Mouse (Mus musculus): Measurements from ENCODE around the gene Abhd14b. TPM values are rescaled to one million over a fixed set of nuclear protein-coding genes. Genes with fewer than 3 reads are reported as not detected.

Gene Abhd14b
- polyA plus RNA-seq (2014; fragmentation: Nextera tagmentation; extraction: Ambion mirVana): 4.2 and 6.0 TPM in 2 replicates

GRCm38 (mm10) chr9:106447348-106447747, at the start of gene Abhd14b, which contains the start of gene Abhd14a:
TSS of gene Abhd14b (plus strand) at chr9:106447459.
TSS of gene Abhd14a (minus strand) at chr9:106447678.
- H3K27me3 ChIP-seq (ENCODE audit: control insufficient read depth, insufficient read depth, low read length): no peaks in the 10 kb centered on the region
- ATAC-seq (ENCODE audit: low FRiP score) (peak; percentile 75), DNase-seq (ENCODE audit: low spot score) (peak; percentile 92)
- no peaks in the 10 kb centered on the region for H3K36me3 ChIP-seq (ENCODE audit: control insufficient read depth, insufficient read depth, low read length)
- H3K4me3 ChIP-seq (ENCODE audit: low read depth, low read length): peak within 1 kb of the TSS; percentile 36
- under 1% methylated on average over 24 of the region's 24 CpGs for WGBS
- H3K4me2 ChIP-seq (replicated peaks; ENCODE audit: low read depth, low read length): peak within 1 kb of the TSS; percentile 58
- H3K9me3 ChIP-seq (ENCODE audit: control insufficient read depth, low read length): no peaks in the 10 kb centered on the region
- H3K9ac ChIP-seq (ENCODE audit: low read depth, low read length): peak within 1 kb of the TSS; percentile 60
- peak within 1 kb of the TSS; percentile 54; the same call in 1 of the 2 replicates for H3K27ac ChIP-seq (ENCODE audit: low read depth, low read length)
- peaks cover 8% of the 10 kb centered on the region for H3K4me1 ChIP-seq (replicated peaks; ENCODE audit: control insufficient read depth, insufficient read depth, low read length)

- Histone ChIP-seq H3K27me3 (ENCODE audit: control insufficient read depth, insufficient read depth, low read length) (no peaks in the 10 kb centered on the region), H3K27ac (ENCODE audit: low read depth, low read length) (no peak overlapping the region), H3K9me3 (ENCODE audit: control insufficient read depth, low read length) (no peaks in the 10 kb centered on the region), H3K36me3 (ENCODE audit: control insufficient read depth, insufficient read depth, low read length) (no peaks in the 10 kb centered on the region), H3K4me2 (replicated peaks; ENCODE audit: low read depth, low read length) (no peak overlapping the region), H3K4me3 (ENCODE audit: low read depth, low read length) (no peak overlapping the region), H3K4me1 (replicated peaks; ENCODE audit: control insufficient read depth, insufficient read depth, low read length) (no peaks in the 10 kb centered on the region), H3K9ac (ENCODE audit: low read depth, low read length) (no peak overlapping the region)
- WGBS: 77% methylated on average over 4 of the region's 4 CpGs
- ATAC-seq (ENCODE audit: low FRiP score) (no peak), DNase-seq (ENCODE audit: low spot score) (no peak)
Observed at GRCm38 (mm10) chr9:106397733-106398132, 49.5 kb upstream of the Abhd14b start.

- no peak for ATAC-seq (ENCODE audit: low FRiP score)
- Histone ChIP-seq H3K9me3 (ENCODE audit: control insufficient read depth, low read length) (no peaks in the 10 kb centered on the region), H3K27ac (ENCODE audit: low read depth, low read length) (no peak overlapping the region), H3K27me3 (ENCODE audit: control insufficient read depth, insufficient read depth, low read length) (no peaks in the 10 kb centered on the region), H3K36me3 (ENCODE audit: control insufficient read depth, insufficient read depth, low read length) (no peaks in the 10 kb centered on the region), H3K4me1 (replicated peaks; ENCODE audit: control insufficient read depth, insufficient read depth, low read length) (no peaks in the 10 kb centered on the region), H3K4me3 (ENCODE audit: low read depth, low read length) (no peak overlapping the region), H3K4me2 (replicated peaks; ENCODE audit: low read depth, low read length) (no peak overlapping the region), H3K9ac (ENCODE audit: low read depth, low read length) (no peak overlapping the region)
- no peak for DNase-seq (ENCODE audit: low spot score)
- WGBS: 81% methylated on average over 9 of the region's 9 CpGs
Observed at GRCm38 (mm10) chr9:106398667-106399311, 48.5 kb upstream of the Abhd14b start.

- no peak overlapping the region for H3K27ac ChIP-seq (ENCODE audit: low read depth, low read length)
- H3K4me3 ChIP-seq (ENCODE audit: low read depth, low read length): no peak overlapping the region
- H3K4me1 ChIP-seq (replicated peaks; ENCODE audit: control insufficient read depth, insufficient read depth, low read length): no peaks in the 10 kb centered on the region
- H3K9me3 ChIP-seq (ENCODE audit: control insufficient read depth, low read length): no peaks in the 10 kb centered on the region
- DNase-seq (ENCODE audit: low spot score) (no peak), ATAC-seq (ENCODE audit: low FRiP score) (no peak)
- no peak overlapping the region for H3K9ac ChIP-seq (ENCODE audit: low read depth, low read length)
- H3K36me3 ChIP-seq (ENCODE audit: control insufficient read depth, insufficient read depth, low read length): no peaks in the 10 kb centered on the region
- 81% methylated on average over 3 of the region's 3 CpGs for WGBS
- H3K27me3 ChIP-seq (ENCODE audit: control insufficient read depth, insufficient read depth, low read length): no peaks in the 10 kb centered on the region
- H3K4me2 ChIP-seq (replicated peaks; ENCODE audit: low read depth, low read length): no peak overlapping the region
Observed at GRCm38 (mm10) chr9:106399808-106400207, 47.5 kb upstream of the Abhd14b start.

GRCm38 (mm10) chr9:106402149-106402548, 45.1 kb upstream of the Abhd14b start:
- Histone ChIP-seq H3K4me3 (ENCODE audit: low read depth, low read length) (no peak overlapping the region), H3K27me3 (ENCODE audit: control insufficient read depth, insufficient read depth, low read length) (no peaks in the 10 kb centered on the region), H3K27ac (ENCODE audit: low read depth, low read length) (no peak overlapping the region), H3K4me2 (replicated peaks; ENCODE audit: low read depth, low read length) (no peak overlapping the region), H3K36me3 (ENCODE audit: control insufficient read depth, insufficient read depth, low read length) (no peaks in the 10 kb centered on the region), H3K4me1 (replicated peaks; ENCODE audit: control insufficient read depth, insufficient read depth, low read length) (no peaks in the 10 kb centered on the region), H3K9me3 (ENCODE audit: control insufficient read depth, low read length) (no peaks in the 10 kb centered on the region), H3K9ac (ENCODE audit: low read depth, low read length) (no peak overlapping the region)
- DNase-seq (ENCODE audit: low spot score): no peak
- no peak for ATAC-seq (ENCODE audit: low FRiP score)
- 88% methylated on average over 5 of the region's 5 CpGs for WGBS

- DNase-seq (ENCODE audit: low spot score) (no peak), ATAC-seq (ENCODE audit: low FRiP score) (no peak)
- H3K9me3 ChIP-seq (ENCODE audit: control insufficient read depth, low read length): no peaks in the 10 kb centered on the region
- H3K27me3 ChIP-seq (ENCODE audit: control insufficient read depth, insufficient read depth, low read length): no peaks in the 10 kb centered on the region
- H3K4me1 ChIP-seq (replicated peaks; ENCODE audit: control insufficient read depth, insufficient read depth, low read length): no peaks in the 10 kb centered on the region
- no peak overlapping the region for H3K9ac ChIP-seq (ENCODE audit: low read depth, low read length)
- no peak overlapping the region for H3K4me2 ChIP-seq (replicated peaks; ENCODE audit: low read depth, low read length)
- H3K4me3 ChIP-seq (ENCODE audit: low read depth, low read length): no peak overlapping the region
- WGBS: 88% methylated on average over 16 of the region's 16 CpGs
- H3K27ac ChIP-seq (ENCODE audit: low read depth, low read length): no peak overlapping the region
- H3K36me3 ChIP-seq (ENCODE audit: control insufficient read depth, insufficient read depth, low read length): no peaks in the 10 kb centered on the region
Observed at GRCm38 (mm10) chr9:106402607-106403375, 44.5 kb upstream of the Abhd14b start.

GRCm38 (mm10) chr9:106405275-106405674, 42.0 kb upstream of the Abhd14b start:
- no peak overlapping the region for H3K4me3 ChIP-seq (ENCODE audit: low read depth, low read length)
- no peak overlapping the region for H3K4me2 ChIP-seq (replicated peaks; ENCODE audit: low read depth, low read length)
- ATAC-seq (ENCODE audit: low FRiP score): no peak
- 27% methylated on average over 6 of the region's 6 CpGs for WGBS
- no peak for DNase-seq (ENCODE audit: low spot score)
- no peaks in the 10 kb centered on the region for H3K9me3 ChIP-seq (ENCODE audit: control insufficient read depth, low read length)
- H3K27ac ChIP-seq (ENCODE audit: low read depth, low read length): no peak overlapping the region
- H3K9ac ChIP-seq (ENCODE audit: low read depth, low read length): no peak overlapping the region
- H3K27me3 ChIP-seq (ENCODE audit: control insufficient read depth, insufficient read depth, low read length): no peaks in the 10 kb centered on the region
- no peaks in the 10 kb centered on the region for H3K36me3 ChIP-seq (ENCODE audit: control insufficient read depth, insufficient read depth, low read length)
- no peaks in the 10 kb centered on the region for H3K4me1 ChIP-seq (replicated peaks; ENCODE audit: control insufficient read depth, insufficient read depth, low read length)

- no peaks in the 10 kb centered on the region for H3K9me3 ChIP-seq (ENCODE audit: control insufficient read depth, low read length)
- 63% methylated on average over 8 of the region's 8 CpGs for WGBS
- no peak overlapping the region for H3K4me2 ChIP-seq (replicated peaks; ENCODE audit: low read depth, low read length)
- DNase-seq (ENCODE audit: low spot score) (no peak), ATAC-seq (ENCODE audit: low FRiP score) (no peak)
- H3K36me3 ChIP-seq (ENCODE audit: control insufficient read depth, insufficient read depth, low read length): no peaks in the 10 kb centered on the region
- no peaks in the 10 kb centered on the region for H3K4me1 ChIP-seq (replicated peaks; ENCODE audit: control insufficient read depth, insufficient read depth, low read length)
- H3K4me3 ChIP-seq (ENCODE audit: low read depth, low read length): no peak overlapping the region
- H3K27ac ChIP-seq (ENCODE audit: low read depth, low read length): no peak overlapping the region
- H3K9ac ChIP-seq (ENCODE audit: low read depth, low read length): no peak overlapping the region
- no peaks in the 10 kb centered on the region for H3K27me3 ChIP-seq (ENCODE audit: control insufficient read depth, insufficient read depth, low read length)
Observed at GRCm38 (mm10) chr9:106406443-106407078, 40.7 kb upstream of the Abhd14b start.

All from hindbrain, embryonic 11.5 days (tissue).